Mouse (Mus musculus) c-Kit-negative CD71-positive TER-119-positive erythroid progenitor cells, embryonic 14.5 days (primary cell): ENCODE data around the gene Gm5795.
"Not testable (repeated sequence)": the region's sequence is repeated elsewhere in the genome, so short reads cannot be mapped to it uniquely, and the experiment has no call there.

Experiments
- DNase-seq: peaks from one replicate; pipeline ENCODE4 v3.0.0-alpha.2; 2013; ENCODE audit warnings: low read depth, low spot score

Gene Gm5795

DNA sequence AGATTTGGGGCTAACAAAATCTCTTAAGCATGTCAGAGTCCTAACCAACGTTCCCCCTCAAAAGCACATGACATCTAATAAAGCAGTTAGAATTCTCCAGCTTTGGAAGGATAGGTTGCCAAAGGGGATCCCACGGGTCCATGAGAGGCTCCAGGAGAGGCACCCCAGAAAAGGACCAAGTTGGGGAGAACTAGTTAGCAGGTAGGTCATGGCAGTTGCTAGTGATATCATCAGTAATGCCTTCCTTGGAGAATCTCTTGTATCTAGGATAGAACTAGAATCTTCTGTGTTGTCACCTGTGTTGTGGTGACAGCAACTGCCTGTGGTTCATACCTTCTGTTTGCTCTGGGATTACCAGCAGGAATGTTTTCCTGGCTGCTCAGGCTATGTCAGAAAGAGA is at the start of gene Gm5795:
Gm5795 (plus strand) TSS at position 301 of the 400 bp plus-strand sequence.
- DNase-seq: not testable (repeated sequence)

DNA sequence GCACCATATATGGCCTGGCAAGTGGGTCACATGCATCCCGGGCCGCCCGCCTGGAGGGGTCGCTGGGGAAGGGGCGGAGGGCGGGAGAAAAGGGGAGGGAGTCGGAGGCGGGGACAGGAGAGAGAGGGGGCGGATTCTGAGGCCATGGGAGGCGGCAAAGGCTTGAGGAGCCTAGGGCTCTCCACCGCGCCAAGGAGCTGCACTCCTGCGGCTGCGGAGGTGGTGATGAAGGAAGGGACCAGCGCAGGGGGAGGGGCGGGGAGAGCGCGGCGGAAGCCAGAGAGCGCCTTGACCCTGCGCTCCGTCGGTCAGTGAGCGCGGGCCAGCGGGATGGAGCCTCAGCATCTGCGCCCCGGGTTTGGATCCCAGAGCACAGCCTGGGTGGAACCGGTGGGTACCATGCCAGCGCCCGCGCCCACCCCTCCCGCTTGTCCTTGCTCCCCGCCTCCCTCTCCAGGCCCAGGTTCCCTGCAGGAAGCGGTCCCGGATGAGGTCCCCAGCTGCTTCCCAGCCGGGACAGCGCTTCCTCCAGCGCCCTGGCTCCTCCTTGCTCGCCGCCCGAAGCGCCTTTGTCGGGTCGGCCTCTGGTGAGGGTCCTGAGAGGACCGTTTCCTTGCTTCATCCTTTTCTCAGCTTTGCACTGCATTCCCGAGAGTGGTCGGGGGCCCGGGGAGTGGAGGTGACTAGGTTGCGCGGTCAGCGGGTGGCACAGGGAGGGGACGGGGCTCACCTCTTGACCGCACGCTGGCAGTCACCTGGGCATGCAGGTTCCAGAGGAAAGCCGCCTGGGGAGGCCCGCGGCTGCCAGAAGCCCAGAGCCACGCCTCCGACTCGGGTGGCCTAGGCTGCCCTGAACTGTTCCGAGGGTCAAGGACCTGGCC is 20.5 kb downstream of the Gm5795 start, which contains the start of gene D830030K20Rik:
D830030K20Rik (plus strand) TSS at position 217 of the 881 bp plus-strand sequence.
- DNase-seq: not testable (repeated sequence)

DNA sequence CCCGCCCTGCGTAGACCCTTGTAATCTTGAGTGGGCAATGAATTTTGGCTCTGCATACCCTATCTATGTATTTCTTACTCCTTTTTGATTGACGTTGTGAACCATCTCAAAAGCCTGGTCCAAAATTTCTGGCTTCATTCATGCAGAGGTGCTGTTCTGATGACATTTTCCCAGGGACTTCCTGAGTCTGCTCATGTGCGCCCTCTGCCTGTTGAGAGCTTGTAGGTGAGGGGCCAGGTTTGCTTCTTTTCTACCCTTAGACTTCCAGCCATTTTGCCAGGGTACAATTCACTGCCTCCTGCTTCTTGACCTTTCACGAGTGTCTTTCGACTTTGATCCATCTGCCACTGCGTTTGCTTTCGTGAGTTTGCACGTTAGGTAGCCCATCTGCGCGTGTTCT is 21.3 kb downstream of the Gm5795 start:
- not testable (repeated sequence) for DNase-seq
